In the genomic region with DNA sequence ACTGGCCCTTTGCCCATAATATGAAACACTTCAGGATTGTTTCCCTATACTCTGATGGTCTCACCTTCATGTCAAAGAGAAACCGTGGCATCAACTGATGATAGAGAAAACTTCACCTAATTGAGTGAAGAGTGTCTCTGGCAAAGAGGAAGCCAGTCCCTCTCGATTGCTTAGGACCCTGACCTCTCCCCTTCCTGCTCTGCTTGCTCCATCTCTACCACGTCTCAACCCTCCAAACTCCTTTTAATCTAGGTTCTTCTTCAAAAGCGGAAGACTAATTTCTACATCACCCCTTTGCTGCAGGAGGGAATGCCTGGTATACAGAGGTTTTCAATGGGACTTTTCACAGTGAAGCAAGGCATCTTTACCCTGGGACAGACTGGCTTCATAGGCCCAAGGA, we compare ENCODE assay signal across 19 mouse cellular contexts. TPM values are rescaled to one million over a fixed set of nuclear protein-coding genes. Genes with fewer than 3 reads are reported as not detected.
"Had no signal": no experiment of that assay in that cellular context is flagged by ENCODE, and none has a peak within 500 bp of the region (broad histone marks: within the 10 kb centered on the region; RNA-seq: fewer than 3 reads in every experiment).

No protein-coding gene starts in this region.

- H3K27me3 ChIP-seq: liver, embryonic 15.5 days; midbrain, embryonic 12.5 days; neural tube, embryonic 13.5 days; neural tube, embryonic 15.5 days; stomach, embryonic 15.5 days had no signal

- H3K9ac ChIP-seq: liver, embryonic 15.5 days; lung, embryonic 14.5 days; midbrain, embryonic 12.5 days; neural tube, embryonic 13.5 days; neural tube, embryonic 15.5 days; stomach, embryonic 15.5 days had no signal

- H3K4me1 ChIP-seq: liver, embryonic 15.5 days; midbrain, embryonic 10.5 days; midbrain, embryonic 12.5 days; neural tube, embryonic 13.5 days; neural tube, embryonic 15.5 days; stomach, embryonic 15.5 days had no signal

- H3K4me2 ChIP-seq: liver, embryonic 15.5 days; lung, embryonic 14.5 days; midbrain, embryonic 12.5 days; neural tube, embryonic 13.5 days; neural tube, embryonic 15.5 days; stomach, embryonic 15.5 days had no signal

- H3K9me3 ChIP-seq: liver, embryonic 15.5 days; midbrain, embryonic 10.5 days; midbrain, embryonic 12.5 days; neural tube, embryonic 13.5 days; neural tube, embryonic 15.5 days; stomach, embryonic 15.5 days had no signal

- ATAC-seq: midbrain, embryonic 16.5 days had no signal

- DNase-seq: lung, adult 18-20 months; lung, embryonic 14.5 days; lung, postnatal 10 days; lung, postnatal 4 days; midbrain, embryonic 14.5 days; right cerebral cortex, postnatal 14 days; thymus, adult 2 months; thymus, postnatal 25 days; thymus, postnatal 4 days had no signal

- H3K4me3 ChIP-seq: liver, embryonic 15.5 days; midbrain, embryonic 10.5 days; midbrain, embryonic 12.5 days; myocyte; neural tube, embryonic 13.5 days; neural tube, embryonic 15.5 days; stomach, embryonic 15.5 days had no signal

- H3K27ac ChIP-seq: liver, embryonic 15.5 days; midbrain, embryonic 10.5 days; midbrain, embryonic 12.5 days; neural tube, embryonic 13.5 days; neural tube, embryonic 15.5 days; stomach, embryonic 15.5 days; stomach, postnatal 0 days had no signal

- H3K36me3 ChIP-seq: liver, embryonic 15.5 days; midbrain, embryonic 10.5 days; midbrain, embryonic 12.5 days; neural tube, embryonic 13.5 days; neural tube, embryonic 15.5 days; stomach, embryonic 15.5 days had no signal

RNA-seq across cellular contexts. Expression of gene Selp, which starts 58.1 kb away (rescaled TPM):
- polyA plus RNA-seq: lung, embryonic 14.5 days; midbrain, embryonic 10.5 days; midbrain, embryonic 12.5 days; midbrain, embryonic 14.5 days; midbrain, embryonic 16.5 days; neural tube, embryonic 11.5 days; neural tube, embryonic 13.5 days; neural tube, embryonic 15.5 days had no signal
